Mouse (Mus musculus) olfactory bulb, adult 2 months (tissue): ENCODE results near the gene Hadh.

ENCODE experiments used
- CTCF ChIP-seq: fragments of 200-500 bp; IDR thresholded peaks from 2 replicates; pipeline ENCODE4 v1.5.1; 2012; ENCODE audit warnings: low read depth, mild to moderate bottlenecking, low read length, moderate library complexity; ENCODE audit not compliant: insufficient read depth
- POLR2A ChIP-seq: fragments of 200-500 bp; IDR thresholded peaks from 2 replicates; pipeline ENCODE4 v1.6.1; 2012; ENCODE audit warnings: mild to moderate bottlenecking, low read depth, low read length, moderate library complexity; ENCODE audit not compliant: insufficient read depth

DNA sequence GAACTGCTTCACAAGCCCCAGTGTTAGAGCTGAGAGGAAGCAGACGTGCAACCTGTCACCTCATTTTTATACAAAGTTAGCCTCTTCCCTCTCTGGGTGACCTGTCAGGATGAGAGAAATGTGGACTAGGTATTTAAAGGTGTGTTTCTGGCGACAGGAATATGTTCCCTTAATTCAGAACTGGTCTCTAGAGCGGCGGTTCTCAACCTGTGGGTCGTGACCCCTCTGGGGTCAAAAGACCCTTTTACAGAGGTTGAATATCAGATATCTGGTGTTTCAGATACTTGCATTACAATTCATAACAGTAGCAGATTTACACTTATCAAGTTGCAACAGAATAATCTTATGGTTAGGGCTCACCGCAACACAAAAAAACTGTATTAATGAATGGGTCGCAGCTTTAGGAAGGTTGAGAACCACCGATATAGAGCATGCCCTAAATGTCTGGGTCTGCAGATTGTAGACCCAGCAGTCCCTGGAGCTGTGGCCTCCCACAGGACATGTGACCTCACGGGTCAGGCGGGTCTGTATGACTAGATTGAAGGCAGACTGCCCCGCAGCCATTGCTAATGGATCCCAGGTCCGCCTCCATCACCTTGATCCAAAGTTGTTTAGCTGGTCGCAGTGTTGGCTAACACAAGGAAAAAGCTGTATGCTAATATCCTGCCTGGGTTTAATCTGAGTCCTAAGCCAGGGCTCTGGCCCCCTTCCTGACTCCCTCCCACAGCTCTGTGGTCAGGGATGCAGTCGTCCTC lies 53.1 kb downstream of the Hadh start:
- no peak for TF ChIP-seq CTCF
- no peak for TF ChIP-seq POLR2A
